Mouse (Mus musculus) G1E (cell line): Measurements from ENCODE around the gene Eif4a1.

Experiments
- CTCF ChIP-seq: IDR thresholded peaks from 2 replicates; pipeline ENCODE4 v1.5.1; 2012; ENCODE audit warnings: low read depth, low read length, inconsistent platforms, mixed read lengths
- GATA1 ChIP-seq: IDR thresholded peaks from 2 replicates; pipeline ENCODE4 v1.6.1; 2012; ENCODE audit warnings: borderline replicate concordance, low read length, inconsistent platforms, mixed read lengths
- POLR2AphosphoS5 ChIP-seq: IDR thresholded peaks from 2 replicates; pipeline ENCODE4 v1.6.1; 2012; ENCODE audit warnings: low read depth, low read length, inconsistent platforms; ENCODE audit not compliant: insufficient replicate concordance

GRCm38 (mm10) chr11:69670786-69671725 lies 1.2 kb downstream of the Eif4a1 start:
- TF ChIP-seq GATA1: no peak
- no peak for TF ChIP-seq CTCF
- peak; percentile 83 for TF ChIP-seq POLR2AphosphoS5
